Mouse (Mus musculus) forebrain, postnatal 0 days (tissue): Measurements from ENCODE around the gene Ccdc137. TPM values are rescaled to one million over a fixed set of nuclear protein-coding genes. Genes with fewer than 3 reads are reported as not detected.

ENCODE experiments used
- ATAC-seq: fragments of 200-750 bp; cut with Nextera tagmentation; 2 replicates; pipeline ENCODE4 v1.8.0; 2017; ENCODE audit warnings: mild to moderate bottlenecking, moderate library complexity
- DNase-seq: peaks from one replicate; pipeline ENCODE4 v3.0.0-alpha.2; 2015
- H3K27ac ChIP-seq: fragments of 300-500 bp; sonication (generic); 2 replicates; pipeline ENCODE4 v1.5.1; 2014; ENCODE audit warnings: low read depth, mild to moderate bottlenecking, antibody characterized with exemption, low read length, moderate library complexity, mixed read lengths
- H3K27me3 ChIP-seq: fragments of 300-500 bp; sonication (generic); 2 replicates; pipeline ENCODE4 v1.6.1; 2014; ENCODE audit warnings: mild to moderate bottlenecking, low read length, mixed read lengths; ENCODE audit not compliant: insufficient read depth
- H3K36me3 ChIP-seq: fragments of 300-500 bp; sonication (generic); 2 replicates; pipeline ENCODE4 v1.6.1; 2014; ENCODE audit warnings: mild to moderate bottlenecking, moderate library complexity; ENCODE audit not compliant: insufficient read depth
- H3K4me1 ChIP-seq: fragments of 300-500 bp; sonication (generic); 2 replicates; pipeline ENCODE4 v1.6.1; 2014; ENCODE audit warnings: antibody characterized with exemption; ENCODE audit not compliant: insufficient read depth
- H3K4me2 ChIP-seq: fragments of 300-500 bp; sonication (generic); 2 replicates; pipeline ENCODE4 v1.6.1; 2014; ENCODE audit warnings: low read depth, mild to moderate bottlenecking, moderate library complexity
- H3K4me3 ChIP-seq: fragments of 300-500 bp; sonication (generic); 2 replicates; pipeline ENCODE4 v1.5.1; 2014; ENCODE audit warnings: low read depth, low read length, mixed read lengths
- H3K9ac ChIP-seq: fragments of 300-500 bp; sonication (generic); 2 replicates; pipeline ENCODE4 v1.6.1; 2014; ENCODE audit warnings: mild to moderate bottlenecking
- H3K9me3 ChIP-seq: fragments of 300-500 bp; sonication (generic); 2 replicates; pipeline ENCODE4 v1.6.1; 2016; ENCODE audit warnings: low read length
- CTCF ChIP-seq: sonication (generic); IDR thresholded peaks from 2 replicates; pipeline ENCODE4 v1.5.1; 2016; ENCODE audit warnings: antibody characterized with exemption, control low read depth, low read depth
- WGBS: fragments of 180-500 bp; shearing (Covaris S2); extraction: QIAGEN DNeasy Blood & Tissue Kit; methylation state at CpG from one replicate; pipeline ENCODE4 v1.1.7; 2014; 5-methylcytosine and 5-hydroxymethylcytosine counted together
- polyA plus RNA-seq: library from polyadenylated mRNA; unstranded; fragments of >200 nt; fragmentation: Nextera tagmentation; extraction: Ambion mirVana; gene quantifications from 2 replicates; pipeline ENCODE4 v1.2.1, GENCODE M21; 2015
- total RNA-seq: library from RNA; depleted of rRNA; stranded (reverse); fragments of >200 nt; gene quantifications from 2 replicates; pipeline ENCODE4 v1.2.3, GENCODE M21; 2014

The Ccdc137 gene
- total and polyA plus RNA-seq, 2 experiments from 2014 or later: 13.6 to 18.1 TPM

GRCm38 (mm10) chr11:120447179-120447578 is 10.7 kb upstream of the Ccdc137 start:
- no peak overlapping the region for H3K4me2 ChIP-seq
- H3K9ac ChIP-seq: no peak overlapping the region
- H3K27ac ChIP-seq: no peak overlapping the region
- ATAC-seq: no peak
- TF ChIP-seq CTCF: no peak
- H3K4me3 ChIP-seq: no peak overlapping the region
- DNase-seq: no peak
- H3K9me3 ChIP-seq: no peaks in the 10 kb centered on the region
- 85% methylated on average over 7 of the region's 7 CpGs for WGBS
- no peaks in the 10 kb centered on the region for H3K4me1 ChIP-seq
- no peaks in the 10 kb centered on the region for H3K36me3 ChIP-seq
- H3K27me3 ChIP-seq: no peaks in the 10 kb centered on the region

- no peaks in the 10 kb centered on the region for H3K27me3 ChIP-seq
- no peak overlapping the region for H3K4me2 ChIP-seq
- no peak for DNase-seq
- ATAC-seq: no peak
- 67% methylated on average over 3 of the region's 3 CpGs for WGBS
- H3K4me3 ChIP-seq: no peak overlapping the region
- no peaks in the 10 kb centered on the region for H3K9me3 ChIP-seq
- H3K36me3 ChIP-seq: no peaks in the 10 kb centered on the region
- no peak overlapping the region for H3K27ac ChIP-seq
- no peak for TF ChIP-seq CTCF
- H3K4me1 ChIP-seq: no peaks in the 10 kb centered on the region
- no peak overlapping the region for H3K9ac ChIP-seq
Observed at GRCm38 (mm10) chr11:120452246-120452645, 5.7 kb upstream of the Ccdc137 start.

GRCm38 (mm10) chr11:120453306-120453705 is 4.6 kb upstream of the Ccdc137 start, which contains the start of gene Pde6g:
TSS of gene Pde6g (minus strand) at chr11:120453500.
- ATAC-seq: no peak
- TF ChIP-seq CTCF: no peak
- H3K4me1 ChIP-seq: no peaks in the 10 kb centered on the region
- H3K4me3 ChIP-seq: no peak within 1 kb of the TSS
- H3K9ac ChIP-seq: no peak within 1 kb of the TSS; the same call in 1 of the 2 replicates
- no peaks in the 10 kb centered on the region for H3K27me3 ChIP-seq
- H3K36me3 ChIP-seq: no peaks in the 10 kb centered on the region
- 90% methylated on average over 4 of the region's 4 CpGs for WGBS
- H3K9me3 ChIP-seq: no peaks in the 10 kb centered on the region
- H3K27ac ChIP-seq: no peak within 1 kb of the TSS
- no peak within 1 kb of the TSS for H3K4me2 ChIP-seq
- no peak for DNase-seq

- H3K36me3 ChIP-seq: peaks cover 2% of the 10 kb centered on the region
- H3K9ac ChIP-seq: no peak overlapping the region
- WGBS: 95% methylated on average over 4 of the region's 4 CpGs
- ATAC-seq (no peak), DNase-seq (no peak)
- no peak overlapping the region for H3K4me3 ChIP-seq
- TF ChIP-seq CTCF: no peak
- H3K4me1 ChIP-seq: peaks cover 8% of the 10 kb centered on the region; the same call in 1 of the 2 replicates
- no peaks in the 10 kb centered on the region for H3K9me3 ChIP-seq
- no peak overlapping the region for H3K4me2 ChIP-seq
- no peak overlapping the region for H3K27ac ChIP-seq
- no peaks in the 10 kb centered on the region for H3K27me3 ChIP-seq
Observed at GRCm38 (mm10) chr11:120454965-120455364, 3.0 kb upstream of the Ccdc137 start.

- ATAC-seq (no peak), DNase-seq (no peak)
- no peaks in the 10 kb centered on the region for H3K9me3 ChIP-seq
- WGBS: 97% methylated on average over 7 of the region's 7 CpGs
- H3K4me3 ChIP-seq: no peak overlapping the region
- peaks cover 8% of the 10 kb centered on the region; the same call in 1 of the 2 replicates for H3K4me1 ChIP-seq
- TF ChIP-seq CTCF: no peak
- H3K4me2 ChIP-seq: no peak overlapping the region
- H3K36me3 ChIP-seq: peaks cover 4% of the 10 kb centered on the region
- H3K9ac ChIP-seq: no peak overlapping the region
- H3K27me3 ChIP-seq: no peaks in the 10 kb centered on the region
- no peak overlapping the region for H3K27ac ChIP-seq
Observed at GRCm38 (mm10) chr11:120455413-120455812, 2.5 kb upstream of the Ccdc137 start.

- ATAC-seq (peak; percentile 3; the same call in 1 of the 2 replicates), DNase-seq (peak; percentile 3)
- no peak for TF ChIP-seq CTCF
- Histone ChIP-seq H3K9me3 (no peaks in the 10 kb centered on the region), H3K4me3 (peak overlapping the region; percentile 87), H3K27me3 (no peaks in the 10 kb centered on the region), H3K4me1 (peaks cover 8% of the 10 kb centered on the region; the same call in 1 of the 2 replicates), H3K36me3 (peaks cover 20% of the 10 kb centered on the region), H3K27ac (peak overlapping the region; percentile 74), H3K4me2 (peak overlapping the region; percentile 93), H3K9ac (peak overlapping the region; percentile 96)
- 32% methylated on average over 14 of the region's 14 CpGs for WGBS
Observed at GRCm38 (mm10) chr11:120457370-120457769, 545 bp upstream of the Ccdc137 start.

- Histone ChIP-seq H3K4me2 (peak overlapping the region; percentile 93), H3K9me3 (no peaks in the 10 kb centered on the region), H3K27ac (no peak overlapping the region), H3K4me3 (peak overlapping the region; percentile 87), H3K4me1 (peaks cover 8% of the 10 kb centered on the region; the same call in 1 of the 2 replicates), H3K36me3 (peaks cover 29% of the 10 kb centered on the region), H3K9ac (peak overlapping the region; percentile 96), H3K27me3 (no peaks in the 10 kb centered on the region)
- WGBS: 75% methylated on average over 6 of the region's 6 CpGs
- no peak for ATAC-seq
- DNase-seq: no peak
- peak; percentile 21; the same call in 1 of the 2 replicates for TF ChIP-seq CTCF
Observed at GRCm38 (mm10) chr11:120458847-120459597, 1.1 kb downstream of the Ccdc137 start.
